Mouse (Mus musculus) left cerebral cortex, adult 8-10 months (tissue): ENCODE results near the gene Txlnb. TPM values are rescaled to one million over a fixed set of nuclear protein-coding genes. Genes with fewer than 3 reads are reported as not detected.
"Not testable (repeated sequence)": the region's sequence is repeated elsewhere in the genome, so short reads cannot be mapped to it uniquely, and the experiment has no call there.

ENCODE experiments used
- DNase-seq, 2 experiments: peaks; one replicate each; pipeline ENCODE4 v3.0.0; 2022; ENCODE audit warnings: low spot score in 2 of 2
- total RNA-seq, 4 experiments: library from RNA; stranded (reverse); gene quantifications; 2 replicates each; pipeline ENCODE4 v1.2.4; 2022

The Txlnb gene
- total RNA-seq, 4 experiments from 2014 or later = 0.96 to 1.6 (median 1.1) TPM

- not testable (repeated sequence) for DNase-seq
These were observed 24.4 kb downstream of the Txlnb start for GRCm38 (mm10) chr10:17820422-17820821.

GRCm38 (mm10) chr10:17827391-17827790, 31.4 kb downstream of the Txlnb start:
- no peak for DNase-seq

- no peak for DNase-seq
These were observed 33.2 kb downstream of the Txlnb start for GRCm38 (mm10) chr10:17829205-17829604.

- DNase-seq = no peak
These were observed 35.0 kb downstream of the Txlnb start for GRCm38 (mm10) chr10:17831041-17831440.

- DNase-seq = no peak
These were observed 39.0 kb downstream of the Txlnb start for GRCm38 (mm10) chr10:17835031-17835430.

GRCm38 (mm10) chr10:17836275-17836674, 40.2 kb downstream of the Txlnb start:
- DNase-seq = no peak

- peak in 1 of 2 experiments; percentile 61 for DNase-seq
These were observed 46.0 kb downstream of the Txlnb start for GRCm38 (mm10) chr10:17842030-17842429.

- peak in 1 of 2 experiments; percentile 26 for DNase-seq
These were observed 48.9 kb downstream of the Txlnb start for GRCm38 (mm10) chr10:17844781-17845537.

- DNase-seq = no peak
These were observed 61.7 kb downstream of the Txlnb start for GRCm38 (mm10) chr10:17857647-17858261.

GRCm38 (mm10) chr10:17860701-17861480, 64.9 kb downstream of the Txlnb start:
- no peak for DNase-seq

GRCm38 (mm10) chr10:17869822-17870662, 74.0 kb downstream of the Txlnb start:
- DNase-seq = peak; percentile 27 to 49

- DNase-seq = no peak
These were observed 82.2 kb downstream of the Txlnb start for GRCm38 (mm10) chr10:17878002-17878919.

- DNase-seq = no peak
These were observed 84.0 kb downstream of the Txlnb start for GRCm38 (mm10) chr10:17880038-17880437.

- no peak for DNase-seq
These were observed 84.7 kb downstream of the Txlnb start for GRCm38 (mm10) chr10:17880724-17881123.

Other genes starting within 250 kb of the Txlnb start
- 10 to 100 TPM; 32.2 to 35.6 (median 33.9) TPM for gene Cited2, start 73.0 kb upstream of the Txlnb start, total RNA-seq
- gene Heca, start 151.8 kb downstream of the Txlnb start, total RNA-seq = 10 to 100 TPM; 24.6 to 26.9 (median 26.4) TPM
- 10 to 100 TPM; 13.2 to 28.7 (median 18.5) TPM for gene Abracl, start 227.1 kb downstream of the Txlnb start, total RNA-seq